Mouse (Mus musculus) lung, postnatal 10 days (tissue): ENCODE measurements around the gene Hoxa3.

Experiments
- DNase-seq: peaks from one replicate; pipeline ENCODE4 v3.0.0; 2021

Gene Hoxa3

GRCm38 (mm10) chr6:52213119-52213986 lies at the start of gene Hoxa3, which contains the start of gene Gm28308:
Gene Hoxa3 (minus strand): TSS chr6:52213336.
Gene Gm28308 (minus strand): TSS chr6:52213339.
- peak; percentile 65 for DNase-seq

DNA sequence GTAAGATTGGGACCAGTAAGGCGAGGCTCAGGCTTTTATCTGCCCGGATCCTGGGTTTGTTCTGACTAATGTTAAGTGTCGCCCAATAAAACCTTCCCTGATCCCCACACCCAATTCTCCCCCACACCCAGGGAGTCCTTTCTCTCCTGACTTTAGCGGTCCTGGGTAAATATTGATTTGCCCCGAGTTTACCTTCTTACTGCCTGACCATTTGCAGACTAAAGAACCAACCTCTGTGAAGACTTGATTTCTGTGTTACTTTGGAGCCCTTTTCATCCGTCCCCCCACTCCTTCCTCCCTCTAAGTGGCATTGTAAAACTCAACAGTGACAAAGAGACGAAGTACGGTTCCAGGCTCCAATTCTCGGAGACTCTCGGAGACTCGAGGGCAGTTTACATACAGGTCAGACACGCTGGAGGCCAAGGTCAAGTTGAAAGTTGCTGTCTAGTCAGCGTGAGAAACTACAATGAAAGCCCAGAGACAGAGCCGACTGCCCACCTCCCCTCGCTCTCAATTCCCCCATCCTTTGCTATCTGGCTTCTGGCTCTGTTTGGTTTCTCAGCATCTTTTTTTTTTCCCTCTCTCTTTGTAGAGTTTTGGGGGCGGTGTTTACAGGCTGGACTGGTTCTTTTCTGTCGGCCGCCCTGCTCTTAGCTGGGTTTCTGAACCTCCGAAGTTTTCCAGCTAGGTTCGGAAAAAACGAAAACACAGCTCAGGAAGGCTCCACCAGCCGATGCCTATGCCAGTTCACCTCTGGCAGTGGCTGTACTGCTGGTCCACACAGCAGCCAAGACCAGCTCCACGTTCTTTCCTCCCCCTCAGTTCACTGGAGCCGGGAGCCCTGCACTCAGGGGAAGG lies 49.6 kb upstream of the Hoxa3 start:
- no peak for DNase-seq

DNA sequence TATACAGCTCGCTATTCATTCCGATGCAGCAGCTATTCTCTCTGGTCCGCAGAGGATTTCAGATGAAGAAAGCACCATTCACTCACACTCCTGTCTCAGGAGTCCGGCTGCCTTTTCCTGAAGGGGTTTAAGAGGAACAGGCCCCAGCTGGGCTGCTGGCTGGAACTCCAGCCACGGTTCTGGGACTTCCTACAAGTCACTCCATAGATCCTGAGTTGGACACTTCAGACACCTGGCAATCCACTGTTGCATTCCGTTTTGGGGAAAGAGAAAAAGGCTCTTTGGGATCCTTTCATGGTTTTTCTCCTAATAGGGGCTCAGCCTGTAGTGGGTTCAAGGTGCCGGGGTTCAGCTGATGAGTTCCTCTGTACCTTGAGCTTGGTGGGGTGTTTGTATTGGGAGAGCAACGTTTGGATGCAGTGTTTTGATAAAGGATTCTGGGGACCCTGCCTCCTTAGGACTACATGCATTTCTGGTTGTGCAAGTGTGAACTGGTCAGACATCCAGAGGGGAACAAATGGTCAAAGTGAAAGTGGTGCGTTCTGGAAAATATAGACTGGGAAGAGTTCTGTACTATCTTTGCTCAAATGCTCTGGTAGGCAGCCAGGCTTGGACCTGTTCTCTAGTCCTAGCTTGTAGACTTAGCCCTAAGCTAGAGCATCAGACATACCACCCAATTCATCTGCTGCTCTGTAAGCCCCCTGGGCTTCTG lies 48.8 kb upstream of the Hoxa3 start:
- no peak for DNase-seq

- no peak for DNase-seq
Observed at GRCm38 (mm10) chr6:52260654-52261575, 47.8 kb upstream of the Hoxa3 start, which contains the start of gene Hoxa13. Gene Hoxa13 (minus strand): TSS chr6:52260880.

DNA sequence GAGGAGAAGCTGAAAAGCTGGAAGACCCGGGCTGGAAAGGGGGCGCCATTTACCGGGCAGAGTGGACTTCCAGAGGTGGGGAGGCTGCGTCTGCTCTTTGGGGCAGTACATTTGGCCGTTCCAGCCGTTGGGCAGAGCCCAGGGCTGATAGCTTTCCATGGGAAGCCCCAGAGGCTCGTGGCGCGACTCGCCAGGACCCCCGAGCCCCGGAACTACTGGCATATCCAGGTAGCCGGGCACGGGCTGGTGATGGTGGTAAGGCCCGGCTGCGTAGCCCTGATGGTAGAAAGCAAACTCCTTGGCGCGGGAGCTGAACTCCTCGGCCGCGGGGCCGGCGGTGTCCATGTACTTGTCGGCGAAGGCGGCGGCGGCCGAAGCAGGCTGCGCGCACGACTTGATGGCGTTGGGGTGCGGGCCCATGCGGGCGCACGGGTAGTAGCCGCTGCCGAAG lies 46.7 kb upstream of the Hoxa3 start:
- DNase-seq, result no peak

DNA sequence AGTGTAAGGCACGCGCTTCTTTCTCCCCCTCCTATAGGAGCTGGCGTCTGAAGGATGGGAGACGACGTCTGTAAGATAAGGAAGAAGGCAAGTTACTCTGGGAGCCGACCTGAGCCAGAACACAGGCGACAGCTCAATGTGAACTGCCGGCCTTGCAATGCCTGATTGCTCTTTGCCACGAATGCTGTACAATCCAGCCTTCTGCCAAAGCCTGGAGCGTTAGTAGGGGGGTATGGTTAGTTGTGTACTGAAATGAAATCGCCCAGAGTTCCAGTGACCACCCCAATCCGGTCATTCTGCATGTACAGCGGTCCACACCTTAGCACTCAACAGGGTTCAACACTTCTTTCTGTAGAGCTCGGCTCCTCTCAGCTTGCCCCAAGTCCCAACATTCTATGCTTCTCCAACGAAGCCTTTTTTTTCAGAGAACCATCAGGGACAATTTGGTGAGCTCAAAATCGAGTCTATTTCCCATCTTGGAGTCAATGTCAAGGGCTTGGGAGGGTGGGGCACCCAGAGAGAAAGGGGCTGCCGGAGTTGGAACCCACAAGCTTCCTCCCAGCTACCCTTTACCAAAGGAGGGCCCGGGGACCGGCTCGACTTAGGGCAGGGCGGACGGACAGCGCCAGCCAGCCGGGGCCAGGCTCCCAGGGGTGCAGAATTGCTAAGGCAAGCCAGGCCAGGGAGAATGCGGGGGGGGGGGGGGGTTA lies 46.1 kb upstream of the Hoxa3 start:
- DNase-seq, result no peak

DNA sequence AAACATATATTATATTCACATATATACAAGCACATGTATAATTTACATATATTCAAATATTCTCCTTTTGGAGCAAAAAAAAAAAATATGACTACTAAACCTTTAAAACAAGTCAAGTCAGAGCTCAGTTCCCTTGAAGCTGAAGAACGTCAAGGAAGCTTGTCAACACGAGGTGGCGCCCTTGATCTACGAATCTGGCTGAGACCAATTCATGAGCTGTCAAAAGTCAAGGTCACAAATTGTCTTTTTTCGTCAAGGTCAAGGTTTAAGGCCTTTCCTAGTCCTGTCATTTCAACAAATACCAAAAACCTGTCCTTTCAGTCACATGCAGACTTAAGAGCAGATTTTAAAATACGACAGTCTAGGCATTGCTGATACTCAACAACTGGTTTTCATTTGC lies 43.8 kb upstream of the Hoxa3 start:
- DNase-seq, result peak; percentile 88

DNA sequence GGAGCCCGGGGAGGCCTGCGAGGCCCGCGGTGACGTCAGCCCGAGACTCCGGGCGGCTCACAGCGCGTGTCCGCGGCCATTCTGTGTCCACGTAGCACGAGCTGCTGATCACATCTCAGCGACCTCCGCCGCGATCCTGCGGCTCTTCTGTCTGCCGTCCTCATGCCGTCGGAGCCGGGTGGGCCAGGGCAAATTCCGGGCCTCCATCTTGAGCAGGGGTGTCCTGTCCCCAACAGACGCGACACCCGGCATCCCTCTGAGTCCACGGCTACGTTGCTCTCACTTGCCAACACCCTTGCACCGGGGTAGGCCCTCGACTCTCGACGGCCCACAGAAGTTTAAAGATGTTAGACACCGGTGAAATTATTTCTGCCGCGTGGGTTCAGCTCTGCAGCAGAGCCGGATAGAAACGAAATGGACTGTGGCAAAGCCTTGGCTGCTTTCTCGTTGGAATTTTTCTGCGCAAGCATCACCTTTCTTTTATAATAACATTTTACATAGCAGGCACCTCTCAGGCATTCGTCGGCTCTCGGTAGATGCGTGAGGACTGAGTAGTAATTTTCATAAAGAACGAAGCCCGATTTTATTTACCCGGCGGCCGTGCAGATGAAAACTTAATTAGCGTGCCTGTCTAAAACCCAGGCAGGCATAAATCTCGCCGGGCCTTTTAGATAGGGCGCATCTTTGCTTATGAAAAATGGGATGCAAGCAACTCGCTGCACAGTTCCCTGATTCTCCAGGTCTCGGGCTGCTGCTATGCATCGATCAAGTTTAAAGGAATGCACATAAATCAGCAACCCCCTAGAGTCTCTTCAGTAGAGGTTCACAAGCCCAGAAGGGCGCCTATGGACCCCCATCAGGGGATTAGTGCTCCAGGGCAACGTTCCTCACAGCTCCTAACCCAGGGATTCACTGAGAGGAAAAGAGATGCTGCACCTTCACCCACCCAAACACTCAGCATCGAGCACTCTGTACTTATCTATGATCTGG lies 40.7 kb upstream of the Hoxa3 start:
- no peak for DNase-seq

- DNase-seq, result no peak
Observed at GRCm38 (mm10) chr6:52252775-52253376, 39.7 kb upstream of the Hoxa3 start.

DNA sequence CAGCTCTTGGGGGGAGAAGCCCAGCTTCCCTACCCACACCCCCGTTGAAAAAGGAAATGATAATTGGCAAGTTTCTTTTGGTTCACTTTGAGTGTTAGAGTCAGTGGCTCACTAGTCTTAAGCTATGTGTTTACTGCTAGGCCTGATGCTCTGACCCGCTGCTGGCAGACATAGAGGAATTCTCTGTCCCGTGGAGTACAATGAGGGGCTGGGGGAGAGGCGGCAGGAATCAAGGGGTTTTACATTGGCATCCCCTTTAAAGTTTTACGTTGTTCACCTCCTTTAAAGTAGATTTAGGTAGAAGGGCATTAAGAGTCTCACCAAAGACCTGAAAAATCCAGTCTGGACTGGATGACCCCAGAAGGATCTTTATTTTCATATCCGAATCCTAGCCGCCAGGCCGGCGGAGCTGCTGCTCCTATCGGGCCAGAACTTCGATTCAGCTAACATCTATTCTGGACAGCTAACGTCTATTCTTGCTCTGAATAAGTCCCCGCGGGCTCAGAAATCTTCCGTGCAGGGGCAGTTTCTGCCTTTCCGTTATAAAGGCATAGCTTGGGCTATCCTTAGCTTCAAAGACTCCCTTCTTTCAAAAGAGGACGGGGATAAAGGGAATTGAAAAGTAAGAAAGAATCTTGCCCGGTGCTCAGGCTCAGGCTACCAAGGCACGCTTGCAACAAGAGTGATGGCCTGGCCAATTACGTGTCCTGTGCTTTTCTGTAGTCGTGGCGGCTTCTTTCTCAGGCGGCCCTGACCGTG lies 39.1 kb upstream of the Hoxa3 start:
- no peak for DNase-seq

DNA sequence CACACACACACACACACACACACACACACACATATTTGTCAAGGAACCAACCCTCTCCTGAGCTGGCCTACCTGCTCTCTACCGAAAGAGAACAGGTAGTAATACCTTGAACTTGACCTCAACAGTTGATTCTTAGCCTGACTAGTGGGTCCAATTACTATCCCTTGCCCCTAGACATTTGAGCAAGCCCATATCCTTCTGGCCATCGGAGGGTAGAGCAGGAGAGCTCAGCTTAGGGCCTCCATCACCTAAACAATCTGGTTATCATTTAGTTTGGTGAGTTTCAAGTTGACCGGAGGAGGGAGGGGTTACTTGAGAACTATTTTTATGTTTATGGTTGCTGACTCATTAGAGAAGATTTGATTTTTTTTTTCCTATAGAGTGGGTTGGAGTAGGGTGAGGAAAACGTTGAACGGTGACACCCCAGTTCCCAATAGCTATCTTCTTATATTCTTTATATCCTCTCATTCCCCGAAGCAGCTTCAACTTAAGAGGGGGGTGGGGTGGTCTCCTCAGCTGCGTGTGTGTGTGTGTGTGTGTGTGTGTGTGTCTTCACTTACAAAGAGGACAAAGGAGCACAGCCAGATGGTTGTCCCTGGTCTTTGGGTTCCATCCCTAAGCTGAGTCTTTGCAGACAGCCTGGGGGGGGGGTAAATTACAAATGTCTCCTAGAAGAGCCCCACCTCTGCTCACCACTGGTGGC lies 38.2 kb upstream of the Hoxa3 start:
- DNase-seq, result no peak

GRCm38 (mm10) chr6:52249826-52250225 lies 36.7 kb upstream of the Hoxa3 start:
- DNase-seq, result no peak

DNA sequence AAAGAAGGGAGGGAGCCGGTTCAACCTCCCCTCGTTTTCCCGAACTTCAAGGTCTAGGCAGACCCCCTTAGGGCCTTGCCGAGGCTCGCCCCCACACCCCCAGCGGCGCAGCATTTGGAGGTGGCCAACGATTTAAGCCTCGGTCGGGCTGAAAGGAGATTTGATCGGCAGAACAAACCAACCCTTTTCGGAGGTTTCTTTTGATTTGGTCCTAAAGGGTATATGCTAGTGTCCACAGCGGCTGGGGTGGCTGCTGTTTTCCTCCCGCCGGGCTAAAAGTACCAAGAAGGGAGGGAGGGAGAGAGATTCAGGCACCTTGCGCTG lies 36.2 kb upstream of the Hoxa3 start:
- DNase-seq, result no peak

GRCm38 (mm10) chr6:52248638-52249414 lies 35.7 kb upstream of the Hoxa3 start:
- no peak for DNase-seq

DNA sequence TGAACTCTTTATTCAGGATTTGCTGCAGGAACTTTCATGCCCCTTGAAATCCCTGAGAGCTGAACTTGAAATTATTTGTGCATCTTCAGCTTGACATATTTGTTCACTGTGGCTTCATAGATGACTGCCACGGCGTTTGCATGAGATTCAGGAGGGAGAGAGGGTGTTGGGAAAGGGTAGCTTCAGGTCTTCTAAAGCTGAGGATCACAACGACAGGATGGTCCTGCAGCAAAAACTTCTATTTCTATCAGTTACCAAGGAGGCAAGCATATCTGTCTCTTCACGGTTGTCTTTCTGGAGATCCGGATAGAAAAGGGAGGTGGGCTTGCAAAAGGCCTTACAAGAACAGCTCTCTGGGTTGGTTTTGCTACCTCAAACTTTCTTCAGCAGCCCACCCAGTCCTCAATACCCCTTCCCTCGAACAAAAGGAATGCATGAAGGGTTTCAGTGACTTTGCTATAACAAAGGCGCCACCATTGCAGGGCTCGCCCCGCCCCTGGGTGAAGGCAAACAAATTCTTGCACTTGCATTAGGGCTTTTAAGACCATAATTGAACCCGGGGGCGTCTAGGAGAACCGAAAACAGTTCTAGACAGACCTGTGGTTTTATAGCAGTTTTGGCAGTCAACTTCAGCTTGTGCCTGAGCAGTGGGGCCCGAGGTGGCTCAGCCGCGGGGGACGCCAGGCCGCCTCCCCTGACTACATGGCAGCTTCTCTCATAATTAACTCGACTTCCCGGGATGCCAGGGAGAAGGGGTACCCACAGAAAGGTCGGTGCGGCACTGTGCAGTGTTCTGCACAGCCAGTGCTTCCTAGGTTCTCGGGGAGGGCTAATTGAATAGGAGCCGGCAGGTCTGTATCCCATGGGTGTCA lies 34.9 kb upstream of the Hoxa3 start:
- DNase-seq, result no peak

DNA sequence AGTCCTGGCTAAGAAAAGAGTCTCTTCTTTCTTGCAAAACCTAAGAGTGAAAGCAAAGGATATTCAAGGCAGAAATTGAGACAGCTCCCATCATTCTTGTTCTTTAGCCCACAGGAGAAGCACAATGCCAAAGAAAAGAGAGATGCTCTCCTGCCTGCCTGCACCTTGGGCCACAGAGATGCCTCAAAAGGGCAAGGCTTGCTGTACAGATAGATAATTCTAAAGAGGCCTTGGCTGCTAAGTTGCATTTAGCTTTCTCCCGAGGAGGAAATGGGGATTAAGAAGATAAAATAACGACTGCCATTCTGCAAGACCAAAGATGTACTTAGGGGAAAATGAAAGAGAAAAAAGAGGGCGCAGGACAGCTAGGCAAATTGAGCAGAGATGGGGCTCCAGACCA lies 33.8 kb upstream of the Hoxa3 start:
- no peak for DNase-seq
